Mouse (Mus musculus) liver, embryonic 16.5 days (tissue): ENCODE results near the gene Wipf2. TPM values are rescaled to one million over a fixed set of nuclear protein-coding genes. Genes with fewer than 3 reads are reported as not detected.
A peak's percentile ranks its signal among the peaks of the same experiment; 100 is the strongest.
"Not testable (repeated sequence)": the region's sequence is repeated elsewhere in the genome, so short reads cannot be mapped to it uniquely, and the experiment has no call there.

Experiments used
- ATAC-seq: fragments of 200-750 bp; cut with Nextera tagmentation; 2 replicates; pipeline ENCODE4 v1.8.0; 2017; ENCODE audit warnings: low read depth, mild to moderate bottlenecking, moderate number of reproducible peaks, moderate library complexity
- H3K27ac ChIP-seq: fragments of 300-500 bp; sonication (generic); 2 replicates; pipeline ENCODE4 v1.5.1; 2014; ENCODE audit warnings: mild to moderate bottlenecking, low read length
- H3K27me3 ChIP-seq: fragments of 300-500 bp; sonication (generic); 2 replicates; pipeline ENCODE4 v1.6.1; 2014; ENCODE audit warnings: low read depth, low read length, mixed read lengths; ENCODE audit not compliant: control insufficient read depth, insufficient read depth
- H3K36me3 ChIP-seq: fragments of 300-500 bp; sonication (generic); 2 replicates; pipeline ENCODE4 v1.6.1; 2014; ENCODE audit warnings: mild to moderate bottlenecking; ENCODE audit not compliant: control insufficient read depth, insufficient read depth
- H3K4me1 ChIP-seq: fragments of 300-500 bp; sonication (generic); 2 replicates; pipeline ENCODE4 v1.6.1; 2014; ENCODE audit warnings: low read depth, low read length, mixed read lengths; ENCODE audit not compliant: control insufficient read depth
- H3K4me2 ChIP-seq: fragments of 300-500 bp; sonication (generic); 2 replicates; pipeline ENCODE4 v1.6.1; 2014; ENCODE audit warnings: low read depth, low read length, mixed read lengths
- H3K4me3 ChIP-seq: fragments of 300-500 bp; sonication (generic); 2 replicates; pipeline ENCODE4 v1.5.1; 2014; ENCODE audit warnings: low read depth, mild to moderate bottlenecking, low read length
- H3K9ac ChIP-seq: fragments of 300-500 bp; sonication (generic); 2 replicates; pipeline ENCODE4 v1.6.1; 2014; ENCODE audit warnings: low read depth, low read length
- H3K9me3 ChIP-seq: fragments of 300-500 bp; sonication (generic); replicated peaks from 2 replicates; pipeline ENCODE4 v1.6.1; 2016; ENCODE audit warnings: low read length; ENCODE audit not compliant: control insufficient read depth
- WGBS: fragments of 180-500 bp; shearing (Covaris S2); extraction: QIAGEN DNeasy Blood & Tissue Kit; methylation state at CpG from one replicate; pipeline ENCODE4 v1.1.7; 2014; ENCODE audit not compliant: insufficient replicate concordance; 5-methylcytosine and 5-hydroxymethylcytosine counted together
- polyA plus RNA-seq: library from polyadenylated mRNA; unstranded; fragments of >200 nt; fragmentation: Nextera tagmentation; extraction: Ambion mirVana; gene quantifications from 2 replicates; pipeline ENCODE4 v1.2.1, GENCODE M21; 2015

Wipf2 gene
- polyA plus RNA-seq: 1.2 and 1.6 TPM in 2 replicates

- Histone ChIP-seq H3K27ac (peak within 1 kb of the TSS; percentile 76), H3K4me2 (peak within 1 kb of the TSS; percentile 93), H3K4me3 (peak within 1 kb of the TSS; percentile 84), H3K9me3 (no peaks in the 10 kb centered on the region), H3K27me3 (no peaks in the 10 kb centered on the region), H3K4me1 (peaks cover 15% of the 10 kb centered on the region), H3K36me3 (peaks cover 13% of the 10 kb centered on the region; the same call in 1 of the 2 replicates), H3K9ac (peak within 1 kb of the TSS; percentile 89)
- WGBS: 7% methylated on average over 40 of the region's 41 CpGs
- ATAC-seq: peak; percentile 90
Observed at GRCm38 (mm10) chr11:98863028-98863750, at the start of gene Wipf2. TSS of gene Wipf2 (plus strand) at chr11:98863638.

GRCm38 (mm10) chr11:98816706-98817239 lies 46.7 kb upstream of the Wipf2 start:
- ATAC-seq: no peak
- 38% methylated on average over 1 of the region's 1 CpGs for WGBS

GRCm38 (mm10) chr11:98820968-98821367 lies 42.5 kb upstream of the Wipf2 start:
- no peak for ATAC-seq

More at GRCm38 (mm10) chr11:98816706-98817239, 46.7 kb upstream of the Wipf2 start:
- H3K27me3 ChIP-seq: no peaks in the 10 kb centered on the region
- no peaks in the 10 kb centered on the region for H3K9me3 ChIP-seq
- no peak overlapping the region for H3K4me3 ChIP-seq
- H3K27ac ChIP-seq: no peak overlapping the region
- peaks cover 47% of the 10 kb centered on the region for H3K36me3 ChIP-seq
- no peak overlapping the region for H3K9ac ChIP-seq
- H3K4me1 ChIP-seq: no peaks in the 10 kb centered on the region; the same call in 1 of the 2 replicates
- H3K4me2 ChIP-seq: no peak overlapping the region

GRCm38 (mm10) chr11:98826071-98826470 lies 37.4 kb upstream of the Wipf2 start:
- H3K9me3 ChIP-seq, H3K4me2 ChIP-seq, H3K9ac ChIP-seq, H3K27ac ChIP-seq, H3K4me3 ChIP-seq, H3K27me3 ChIP-seq: not testable (repeated sequence)
- peaks cover 11% of the 10 kb centered on the region for H3K4me1 ChIP-seq
- H3K36me3 ChIP-seq: peaks cover 69% of the 10 kb centered on the region
- 72% methylated on average over 2 of the region's 2 CpGs for WGBS
- peak; percentile 55 for ATAC-seq

More at GRCm38 (mm10) chr11:98820968-98821367, 42.5 kb upstream of the Wipf2 start:
- H3K9ac ChIP-seq: no peak overlapping the region
- H3K36me3 ChIP-seq: peaks cover 55% of the 10 kb centered on the region
- no peaks in the 10 kb centered on the region for H3K27me3 ChIP-seq
- H3K9me3 ChIP-seq: no peaks in the 10 kb centered on the region
- H3K4me1 ChIP-seq: peaks cover 8% of the 10 kb centered on the region
- no peak overlapping the region for H3K27ac ChIP-seq
- WGBS: 35% methylated on average over 5 of the region's 5 CpGs
- no peak overlapping the region for H3K4me3 ChIP-seq
- H3K4me2 ChIP-seq: no peak overlapping the region

GRCm38 (mm10) chr11:98827877-98828276 lies 35.6 kb upstream of the Wipf2 start:
- no peaks in the 10 kb centered on the region for H3K27me3 ChIP-seq
- peaks cover 69% of the 10 kb centered on the region for H3K36me3 ChIP-seq
- H3K4me2 ChIP-seq: no peak overlapping the region
- H3K4me1 ChIP-seq: peaks cover 11% of the 10 kb centered on the region
- no peak overlapping the region for H3K9ac ChIP-seq
- H3K4me3 ChIP-seq: no peak overlapping the region
- H3K27ac ChIP-seq: no peak overlapping the region
- peak; percentile 20; the same call in 1 of the 2 replicates for ATAC-seq
- H3K9me3 ChIP-seq: no peaks in the 10 kb centered on the region
- 24% methylated on average over 2 of the region's 2 CpGs for WGBS

GRCm38 (mm10) chr11:98829091-98829775 lies 34.2 kb upstream of the Wipf2 start:
- H3K4me3 ChIP-seq: no peak overlapping the region
- H3K4me2 ChIP-seq: no peak overlapping the region
- no peaks in the 10 kb centered on the region for H3K9me3 ChIP-seq
- no peak for ATAC-seq
- H3K9ac ChIP-seq: no peak overlapping the region
- WGBS: 63% methylated on average over 12 of the region's 12 CpGs
- no peaks in the 10 kb centered on the region for H3K27me3 ChIP-seq
- peaks cover 11% of the 10 kb centered on the region for H3K4me1 ChIP-seq
- H3K36me3 ChIP-seq: peaks cover 69% of the 10 kb centered on the region
- H3K27ac ChIP-seq: no peak overlapping the region

- peaks cover 11% of the 10 kb centered on the region for H3K4me1 ChIP-seq
- WGBS: 84% methylated on average over 4 of the region's 4 CpGs
- peaks cover 64% of the 10 kb centered on the region for H3K36me3 ChIP-seq
- H3K27me3 ChIP-seq: no peaks in the 10 kb centered on the region
- H3K4me3 ChIP-seq: no peak overlapping the region
- H3K27ac ChIP-seq: no peak overlapping the region
- no peak overlapping the region for H3K9ac ChIP-seq
- H3K4me2 ChIP-seq: no peak overlapping the region
- no peaks in the 10 kb centered on the region for H3K9me3 ChIP-seq
- ATAC-seq: no peak
Observed at GRCm38 (mm10) chr11:98829875-98830274, 33.6 kb upstream of the Wipf2 start.

GRCm38 (mm10) chr11:98835296-98835695 lies 28.1 kb upstream of the Wipf2 start:
- Histone ChIP-seq H3K27ac (no peak overlapping the region), H3K9me3 (no peaks in the 10 kb centered on the region), H3K27me3 (peaks cover 30% of the 10 kb centered on the region), H3K4me2 (no peak overlapping the region), H3K9ac (no peak overlapping the region), H3K4me3 (no peak overlapping the region), H3K36me3 (peaks cover 26% of the 10 kb centered on the region), H3K4me1 (peaks cover 16% of the 10 kb centered on the region)
- WGBS: 70% methylated on average over 5 of the region's 5 CpGs
- ATAC-seq: no peak

- Histone ChIP-seq H3K4me2 (no peak overlapping the region), H3K27me3 (peaks cover 30% of the 10 kb centered on the region), H3K9me3 (no peaks in the 10 kb centered on the region), H3K36me3 (peaks cover 26% of the 10 kb centered on the region), H3K4me3 (no peak overlapping the region), H3K9ac (no peak overlapping the region), H3K4me1 (peaks cover 16% of the 10 kb centered on the region), H3K27ac (no peak overlapping the region)
- ATAC-seq: no peak
- WGBS: 67% methylated on average over 3 of the region's 3 CpGs
Observed at GRCm38 (mm10) chr11:98835725-98836124, 27.7 kb upstream of the Wipf2 start.
